Mouse (Mus musculus) liver, embryonic 12.5 days (tissue): ENCODE results near the gene Atp1a4. TPM values are rescaled to one million over a fixed set of nuclear protein-coding genes. Genes with fewer than 3 reads are reported as not detected.

Experiments
- ATAC-seq: fragments of 200-750 bp; cut with Nextera tagmentation; 2 replicates; pipeline ENCODE4 v1.8.0; 2017; ENCODE audit warnings: moderate number of reproducible peaks, mild to moderate bottlenecking, moderate library complexity
- H3K27ac ChIP-seq: fragments of 300-500 bp; sonication (generic); 2 replicates; pipeline ENCODE4 v1.5.1; 2016; ENCODE audit warnings: mild to moderate bottlenecking
- H3K27me3 ChIP-seq: fragments of 300-500 bp; sonication (generic); replicated peaks from 2 replicates; pipeline ENCODE4 v1.6.1; 2016; ENCODE audit warnings: mild to moderate bottlenecking, moderate library complexity
- H3K36me3 ChIP-seq: fragments of 300-500 bp; sonication (generic); 2 replicates; pipeline ENCODE4 v1.6.1; 2016; ENCODE audit warnings: mild to moderate bottlenecking, moderate library complexity
- H3K4me1 ChIP-seq: fragments of 300-500 bp; sonication (generic); 2 replicates; pipeline ENCODE4 v1.6.1; 2016
- H3K4me2 ChIP-seq: fragments of 300-500 bp; sonication (generic); 2 replicates; pipeline ENCODE4 v1.6.1; 2016; ENCODE audit warnings: mild to moderate bottlenecking, moderate library complexity
- H3K4me3 ChIP-seq: fragments of 300-500 bp; sonication (generic); 2 replicates; pipeline ENCODE4 v1.5.1; 2016; ENCODE audit warnings: mild to moderate bottlenecking, moderate library complexity
- H3K9ac ChIP-seq: fragments of 300-500 bp; sonication (generic); 2 replicates; pipeline ENCODE4 v1.6.1; 2016; ENCODE audit warnings: mild to moderate bottlenecking, moderate library complexity
- H3K9me3 ChIP-seq: fragments of 300-500 bp; sonication (generic); replicated peaks from 2 replicates; pipeline ENCODE4 v1.6.1; 2016; ENCODE audit warnings: mild to moderate bottlenecking, moderate library complexity
- WGBS: fragments of 180-500 bp; shearing (Covaris S2); methylation state at CpG from one replicate; pipeline ENCODE4 v1.1.7; 2016; ENCODE audit not compliant: insufficient replicate concordance; 5-methylcytosine and 5-hydroxymethylcytosine counted together
- polyA plus RNA-seq: library from polyadenylated mRNA; unstranded; fragments of >200 nt; fragmentation: Nextera tagmentation; extraction: Ambion mirVana; gene quantifications from 2 replicates; pipeline ENCODE4 v1.2.1, GENCODE M21; 2016

Gene Atp1a4
- polyA plus RNA-seq, 1 experiment from 2014 or later = not detected

DNA sequence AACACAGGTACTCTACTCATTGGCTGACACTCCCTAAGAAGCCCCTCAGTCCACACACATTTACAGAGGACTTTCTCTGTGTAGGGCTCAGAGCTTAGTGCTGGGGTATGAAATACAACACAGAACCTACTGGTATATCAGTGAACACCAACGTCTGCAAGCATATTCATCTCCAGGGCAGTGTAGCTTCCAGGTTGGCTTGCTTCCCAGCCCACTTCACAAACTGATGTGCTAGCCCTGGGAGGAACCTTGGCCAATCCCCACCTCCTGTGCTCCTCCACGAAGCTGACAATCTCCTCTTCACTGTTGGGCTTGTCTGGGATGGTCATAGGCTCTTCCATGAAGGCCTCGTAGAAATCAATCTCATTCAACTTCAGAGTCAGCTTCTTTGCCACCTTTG is 43.5 kb downstream of the Atp1a4 start:
- 42% methylated on average over 3 of the region's 3 CpGs for WGBS
- H3K27ac ChIP-seq = no peak overlapping the region
- H3K27me3 ChIP-seq = no peaks in the 10 kb centered on the region
- no peak overlapping the region for H3K4me2 ChIP-seq
- H3K9me3 ChIP-seq = no peaks in the 10 kb centered on the region
- H3K36me3 ChIP-seq = no peaks in the 10 kb centered on the region
- ATAC-seq = no peak
- no peak overlapping the region for H3K4me3 ChIP-seq
- H3K4me1 ChIP-seq = peaks cover 12% of the 10 kb centered on the region
- no peak overlapping the region for H3K9ac ChIP-seq

DNA sequence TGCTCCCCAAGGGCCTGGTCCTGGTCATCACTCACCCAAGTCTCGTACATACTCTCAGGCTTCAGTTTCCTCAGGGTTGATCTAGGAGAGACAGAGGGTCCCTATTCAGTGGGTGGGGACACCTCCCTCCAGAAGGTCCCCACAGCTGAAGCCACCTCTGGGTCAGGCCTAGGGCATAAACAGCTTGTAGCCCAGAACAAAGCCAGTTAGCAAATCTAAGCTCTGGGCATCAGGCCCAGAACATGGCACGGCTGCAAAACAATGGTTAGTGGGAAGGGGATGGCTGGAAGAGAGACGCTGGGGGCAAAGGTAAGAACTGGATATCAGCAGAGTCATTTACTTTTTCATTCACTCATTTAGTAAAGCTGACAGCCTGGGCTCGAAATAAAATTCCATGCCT is 44.4 kb downstream of the Atp1a4 start:
- ATAC-seq = no peak
- Histone ChIP-seq H3K9ac (no peak overlapping the region), H3K4me1 (peaks cover 12% of the 10 kb centered on the region), H3K27me3 (no peaks in the 10 kb centered on the region), H3K9me3 (no peaks in the 10 kb centered on the region), H3K27ac (no peak overlapping the region), H3K36me3 (no peaks in the 10 kb centered on the region), H3K4me3 (no peak overlapping the region), H3K4me2 (no peak overlapping the region)
- WGBS = 70% methylated on average over 4 of the region's 4 CpGs

DNA sequence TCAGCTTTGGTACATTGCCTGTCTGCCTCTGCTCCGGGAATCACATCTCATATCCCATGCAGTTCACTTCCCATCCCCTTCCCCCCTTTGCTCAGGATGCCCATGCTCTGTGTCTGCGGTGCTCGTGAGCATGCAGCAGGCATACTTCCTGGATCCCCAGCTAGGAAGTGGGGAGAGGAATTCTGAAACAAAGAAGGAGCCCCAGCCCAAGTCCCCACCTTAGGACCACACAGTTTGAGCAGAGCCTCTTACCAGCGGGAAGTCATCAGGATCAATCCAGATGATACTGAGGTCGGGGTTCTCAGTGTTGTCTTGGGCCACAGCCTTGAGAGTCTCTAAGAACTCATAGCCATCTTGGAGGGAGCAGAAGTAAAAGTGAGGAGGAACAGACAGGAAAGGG is 45.4 kb downstream of the Atp1a4 start:
- Histone ChIP-seq H3K36me3 (no peaks in the 10 kb centered on the region), H3K27me3 (no peaks in the 10 kb centered on the region), H3K27ac (no peak overlapping the region), H3K4me3 (no peak overlapping the region), H3K4me2 (no peak overlapping the region), H3K9me3 (no peaks in the 10 kb centered on the region), H3K9ac (no peak overlapping the region), H3K4me1 (peaks cover 12% of the 10 kb centered on the region)
- 45% methylated on average over 5 of the region's 5 CpGs for WGBS
- no peak for ATAC-seq

DNA sequence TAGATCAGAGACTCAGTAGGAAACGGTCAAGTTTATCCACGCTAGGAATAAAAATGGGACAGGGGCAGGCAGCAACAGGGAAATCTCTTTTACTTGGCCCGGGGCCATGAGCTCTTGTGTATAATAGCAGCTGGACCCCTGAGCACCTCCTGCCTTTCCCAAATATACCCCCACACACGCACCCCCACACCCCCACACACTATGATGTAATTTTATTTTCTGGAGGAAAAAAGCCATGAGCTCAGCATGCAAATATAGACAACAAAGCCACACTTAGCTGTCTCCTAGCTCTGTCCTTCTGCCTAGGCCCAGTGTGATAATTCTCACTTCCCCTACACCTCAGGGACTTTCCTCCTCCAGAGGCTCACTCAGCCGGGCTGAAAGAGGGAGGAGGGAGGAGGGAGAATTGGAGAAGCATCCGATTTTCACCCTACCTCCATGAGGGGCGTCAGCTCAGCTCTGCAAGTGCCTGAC is 51.1 kb downstream of the Atp1a4 start:
- Histone ChIP-seq H3K27ac (no peak overlapping the region; the same call in 1 of the 2 replicates), H3K9ac (no peak overlapping the region), H3K4me1 (peaks cover 50% of the 10 kb centered on the region), H3K4me3 (0 out of 2 replicates have a peak overlapping the region, but pooled peaks have one; percentile 61), H3K4me2 (peak overlapping the region; percentile 67), H3K36me3 (no peaks in the 10 kb centered on the region), H3K9me3 (no peaks in the 10 kb centered on the region), H3K27me3 (peaks cover 21% of the 10 kb centered on the region)
- ATAC-seq = no peak
- 39% methylated on average over 7 of the region's 7 CpGs for WGBS

DNA sequence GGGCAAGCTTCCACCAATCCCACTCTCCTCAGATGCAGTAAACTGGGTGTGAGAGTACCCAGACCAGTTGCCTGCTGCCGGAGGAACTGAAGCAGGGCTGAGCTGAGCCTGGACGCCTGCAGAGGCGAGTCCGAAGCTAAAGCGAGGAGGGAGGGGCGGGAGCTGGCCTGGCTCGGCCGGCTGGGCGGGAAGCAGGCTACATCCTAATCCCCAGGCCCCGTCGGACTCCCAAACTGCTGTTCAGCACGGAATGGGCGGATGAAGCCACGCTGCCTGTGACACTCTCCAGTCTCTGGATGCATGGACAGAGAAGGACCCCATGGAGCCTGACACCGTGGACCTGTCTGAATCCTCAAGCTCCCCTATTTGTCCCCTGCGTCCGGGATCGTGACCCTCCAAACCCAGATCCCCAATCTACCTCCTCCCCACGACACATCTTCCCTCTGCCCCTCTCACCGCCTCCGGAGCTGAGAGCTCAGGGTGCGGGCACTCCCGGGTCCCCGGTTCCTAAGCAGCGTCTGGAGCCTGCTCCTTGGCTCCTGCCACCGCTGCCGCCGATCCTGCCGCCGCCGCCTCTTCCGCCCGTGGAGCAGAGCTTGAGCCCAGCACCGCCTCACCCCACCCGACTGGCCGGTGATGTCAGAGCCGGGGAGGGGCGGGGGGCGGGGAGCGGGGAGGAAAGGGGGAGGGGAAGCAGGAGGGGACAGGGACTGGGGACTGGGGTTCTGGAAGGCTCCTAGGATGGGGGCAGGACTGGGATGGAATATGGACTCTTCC is 51.9 kb downstream of the Atp1a4 start, which contains the start of gene Pea15a:
Pea15a (minus strand) TSS at position 664 of the 777 bp plus-strand sequence.
- peak within 1 kb of the TSS; percentile 67 for H3K4me2 ChIP-seq
- peak within 1 kb of the TSS; percentile 61 for H3K4me3 ChIP-seq
- WGBS = under 1% methylated on average over 38 of the region's 40 CpGs
- peaks cover 53% of the 10 kb centered on the region for H3K4me1 ChIP-seq
- H3K9ac ChIP-seq = peak within 1 kb of the TSS; percentile 70
- peaks cover 21% of the 10 kb centered on the region for H3K27me3 ChIP-seq
- peaks cover 3% of the 10 kb centered on the region for H3K36me3 ChIP-seq
- ATAC-seq = peak; percentile 59
- no peaks in the 10 kb centered on the region for H3K9me3 ChIP-seq
- H3K27ac ChIP-seq = peak within 1 kb of the TSS; percentile 61

DNA sequence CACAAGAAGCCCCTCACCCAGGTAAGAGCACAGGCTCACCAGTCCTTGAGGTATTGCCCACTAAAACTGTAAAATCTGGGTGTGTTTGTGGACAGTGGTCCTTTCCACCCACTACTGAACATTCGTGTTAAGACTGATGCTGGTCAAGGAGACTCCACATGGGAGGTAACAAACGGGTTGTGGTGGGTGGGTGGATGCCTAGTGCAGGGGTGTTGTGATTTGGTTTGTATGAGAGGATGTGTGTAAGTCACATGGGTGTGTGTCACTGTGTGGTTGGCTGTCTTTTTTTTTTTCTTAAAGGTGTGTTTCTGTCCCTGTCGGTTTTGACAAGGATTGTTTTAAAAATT is 52.5 kb downstream of the Atp1a4 start:
- no peak overlapping the region for H3K27ac ChIP-seq
- H3K4me1 ChIP-seq = peaks cover 53% of the 10 kb centered on the region

DNA sequence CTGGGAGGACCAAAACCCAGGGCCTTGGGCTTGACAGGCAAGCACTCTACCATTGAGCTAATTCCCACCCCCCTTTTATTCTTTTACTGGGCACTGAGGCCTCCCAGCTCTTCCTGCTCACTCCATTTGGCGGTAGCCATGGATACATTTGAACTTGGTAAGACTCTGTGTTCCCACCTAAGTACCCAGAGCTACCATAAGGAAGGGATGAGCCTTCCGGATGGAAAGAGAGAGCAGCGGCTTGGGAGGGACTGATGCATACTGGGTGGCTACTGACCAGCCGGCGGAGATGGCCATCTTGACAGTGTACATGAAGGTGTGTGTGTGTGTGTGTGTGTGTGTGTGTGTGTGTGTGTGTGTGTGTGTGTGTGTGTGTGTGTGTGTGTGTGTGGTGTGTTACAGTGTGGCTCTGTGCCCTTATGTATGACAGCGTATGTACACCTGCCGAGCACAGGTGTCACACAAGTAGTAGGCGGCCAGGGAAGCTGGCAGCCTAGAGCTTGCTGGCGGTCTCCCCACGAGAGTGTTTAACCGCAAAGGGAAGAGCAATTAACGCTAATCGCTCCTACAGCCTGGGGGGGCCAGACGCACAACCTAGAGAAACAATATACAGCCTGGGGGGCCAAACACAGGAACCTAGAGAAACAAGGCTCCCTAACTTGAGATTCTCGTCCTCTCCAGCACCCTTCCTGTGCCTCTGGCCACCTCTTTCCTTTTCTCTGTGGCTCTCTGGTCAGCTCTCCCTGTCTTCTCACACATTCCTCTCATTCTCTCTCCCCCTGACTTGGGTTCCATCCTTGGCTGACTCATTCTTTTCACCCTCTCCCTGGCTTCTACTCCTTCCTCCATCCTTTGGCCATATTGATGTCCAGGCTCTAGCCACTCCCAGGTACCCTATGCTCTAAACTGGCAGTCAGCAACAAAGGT is 53.1 kb downstream of the Atp1a4 start:
- 62% methylated on average over 15 of the region's 15 CpGs for WGBS
- peaks cover 15% of the 10 kb centered on the region for H3K36me3 ChIP-seq
- peaks cover 21% of the 10 kb centered on the region for H3K27me3 ChIP-seq
- H3K27ac ChIP-seq = peak overlapping the region; percentile 18; the same call in 1 of the 2 replicates
- H3K9ac ChIP-seq = peak overlapping the region; percentile 70; the same call in 1 of the 2 replicates
- peak overlapping the region; percentile 61; the same call in 1 of the 2 replicates for H3K4me3 ChIP-seq
- peak overlapping the region; percentile 67 for H3K4me2 ChIP-seq
- peaks cover 53% of the 10 kb centered on the region for H3K4me1 ChIP-seq
- no peak for ATAC-seq
- H3K9me3 ChIP-seq = no peaks in the 10 kb centered on the region

More for the DNA sequence above, 52.5 kb downstream of the Atp1a4 start:
- peaks cover 21% of the 10 kb centered on the region for H3K27me3 ChIP-seq
- 19% methylated on average over 3 of the region's 3 CpGs for WGBS
- no peak for ATAC-seq
- no peaks in the 10 kb centered on the region for H3K9me3 ChIP-seq
- H3K4me3 ChIP-seq = peak overlapping the region; percentile 61
- H3K4me2 ChIP-seq = peak overlapping the region; percentile 67
- peaks cover 9% of the 10 kb centered on the region for H3K36me3 ChIP-seq
- peak overlapping the region; percentile 70 for H3K9ac ChIP-seq

DNA sequence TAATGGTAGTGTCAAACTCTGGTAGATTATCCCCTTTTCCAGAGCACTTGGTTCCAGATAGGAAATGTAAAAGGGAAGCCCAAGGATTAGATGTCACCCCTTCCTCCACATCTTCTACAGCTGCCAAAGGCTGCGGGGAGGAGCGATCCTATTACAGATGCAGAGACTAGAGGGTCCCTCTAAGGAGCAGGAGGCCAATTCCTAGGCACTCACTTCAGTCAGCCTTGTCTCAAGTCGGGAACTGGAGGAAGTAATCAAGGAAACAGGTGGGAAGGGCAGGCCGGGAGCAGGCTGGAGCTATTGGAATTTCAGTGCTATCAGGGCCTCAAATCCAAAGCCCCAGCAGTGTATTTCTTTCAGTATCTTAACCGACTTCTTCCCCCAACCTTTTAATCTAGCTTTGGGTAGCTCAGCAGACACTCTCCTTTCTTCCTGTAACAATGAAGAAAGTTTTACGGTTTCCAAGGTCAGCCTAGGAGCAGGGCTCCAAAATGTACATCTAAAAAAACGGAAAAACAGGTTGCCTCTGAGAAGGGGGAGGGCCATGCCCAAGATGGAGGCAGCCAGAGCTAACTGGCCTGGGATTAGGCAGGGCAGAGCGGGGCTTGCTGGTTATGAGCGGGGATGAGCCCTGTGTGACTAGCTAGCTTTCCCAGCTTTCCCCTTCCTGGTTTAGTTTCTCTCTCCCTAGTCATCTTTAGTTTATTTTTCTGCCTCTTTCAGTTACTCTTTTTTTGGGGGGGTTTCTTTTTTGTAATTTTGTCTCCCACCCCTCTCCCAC is 54.0 kb downstream of the Atp1a4 start:
- Histone ChIP-seq H3K9me3 (no peaks in the 10 kb centered on the region), H3K4me1 (peaks cover 53% of the 10 kb centered on the region), H3K9ac (no peak overlapping the region), H3K27me3 (peaks cover 21% of the 10 kb centered on the region), H3K36me3 (peaks cover 24% of the 10 kb centered on the region), H3K4me3 (no peak overlapping the region), H3K4me2 (no peak overlapping the region), H3K27ac (peak overlapping the region; percentile 18; the same call in 1 of the 2 replicates)
- no peak for ATAC-seq
- WGBS = 39% methylated on average over 9 of the region's 9 CpGs

DNA sequence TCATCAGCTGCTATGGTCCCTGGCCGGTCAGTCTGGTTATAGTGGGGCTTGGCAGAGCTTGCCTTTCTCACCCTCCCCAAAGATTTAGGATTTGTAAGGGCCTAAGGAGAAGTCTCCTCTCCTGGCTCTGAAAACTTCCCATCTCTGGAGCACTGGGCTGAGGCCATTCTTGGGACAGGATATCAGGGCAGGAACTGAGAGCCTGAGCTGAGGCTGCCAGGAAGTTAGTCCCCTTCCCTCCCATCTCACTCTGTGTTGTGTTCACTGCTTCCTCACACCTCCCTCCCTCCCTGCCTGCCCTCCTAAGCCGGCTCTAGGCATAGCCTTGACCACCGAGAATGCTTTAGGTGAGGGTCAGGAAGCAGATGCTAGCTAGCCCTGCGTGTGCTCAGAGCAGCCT is 54.6 kb downstream of the Atp1a4 start:
- peaks cover 53% of the 10 kb centered on the region for H3K4me1 ChIP-seq
- 23% methylated on average over 4 of the region's 4 CpGs for WGBS
- ATAC-seq = no peak
- no peak overlapping the region for H3K9ac ChIP-seq
- no peaks in the 10 kb centered on the region for H3K9me3 ChIP-seq
- peak overlapping the region; percentile 61 for H3K27ac ChIP-seq
- peaks cover 30% of the 10 kb centered on the region for H3K36me3 ChIP-seq
- H3K4me3 ChIP-seq = no peak overlapping the region
- H3K4me2 ChIP-seq = peak overlapping the region; percentile 14; the same call in 1 of the 2 replicates
- peaks cover 21% of the 10 kb centered on the region for H3K27me3 ChIP-seq

DNA sequence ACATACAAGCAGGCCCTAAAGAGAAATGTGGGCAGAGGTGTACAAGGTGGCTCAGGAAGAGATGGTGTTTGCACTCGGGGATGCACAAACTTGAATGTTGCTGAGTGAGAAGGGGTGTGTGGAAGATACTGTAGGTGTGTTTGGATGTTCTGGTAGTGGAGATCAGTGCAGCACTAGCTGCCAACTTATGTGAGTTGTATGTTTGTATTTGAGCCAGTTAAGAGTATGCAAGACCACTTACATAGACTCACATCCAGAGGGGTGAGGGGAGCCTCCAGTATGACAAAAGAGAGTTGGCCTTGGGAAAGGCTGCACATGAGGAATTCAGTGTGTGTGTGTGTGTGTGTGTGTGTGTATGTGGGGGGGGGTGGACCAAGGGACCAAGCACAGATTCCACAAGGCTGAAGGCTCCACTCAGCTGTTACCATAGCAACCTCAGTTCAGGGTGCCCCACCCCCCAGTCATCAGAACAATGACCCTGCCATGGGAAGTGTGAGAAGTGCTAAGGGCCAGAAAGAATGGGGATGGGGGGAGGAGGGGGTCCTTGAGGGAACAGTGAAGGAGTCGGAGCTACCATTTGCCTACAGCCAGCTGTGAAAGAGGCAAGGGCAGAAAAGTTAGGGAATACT is 55.2 kb downstream of the Atp1a4 start:
- no peaks in the 10 kb centered on the region for H3K9me3 ChIP-seq
- H3K27ac ChIP-seq = peak overlapping the region; percentile 61
- peaks cover 36% of the 10 kb centered on the region for H3K36me3 ChIP-seq
- no peak overlapping the region for H3K4me3 ChIP-seq
- H3K4me2 ChIP-seq = peak overlapping the region; percentile 14; the same call in 1 of the 2 replicates
- ATAC-seq = no peak
- peaks cover 53% of the 10 kb centered on the region for H3K4me1 ChIP-seq
- no peak overlapping the region for H3K9ac ChIP-seq
- WGBS = 45% methylated on average over 2 of the region's 2 CpGs
- H3K27me3 ChIP-seq = peaks cover 21% of the 10 kb centered on the region
